Mouse (Mus musculus) gastrocnemius, adult 18-20 months (tissue): ENCODE data around the gene Rhox7a. TPM values are rescaled to one million over a fixed set of nuclear protein-coding genes. Genes with fewer than 3 reads are reported as not detected.
"Not testable (repeated sequence)": the region's sequence is repeated elsewhere in the genome, so short reads cannot be mapped to it uniquely, and the experiment has no call there.

Source experiments
- DNase-seq: peaks from one replicate; pipeline ENCODE4 v3.0.0; 2021; ENCODE audit warnings: low spot score
- long read RNA-seq, 2 experiments: library from polyadenylated mRNA; stranded (forward); transcript quantifications; one replicate each; pipeline ENCODE4 v2.0.0; 2021
- total RNA-seq, 2 experiments: library from RNA; stranded (reverse); gene quantifications; 2 replicates each; pipeline ENCODE4 v1.2.3; 2021

Gene Rhox7a
- not detected for total RNA-seq
- long read RNA-seq, experiment 1, result 0 reads
- long read RNA-seq, experiment 2, result 0 reads

DNA sequence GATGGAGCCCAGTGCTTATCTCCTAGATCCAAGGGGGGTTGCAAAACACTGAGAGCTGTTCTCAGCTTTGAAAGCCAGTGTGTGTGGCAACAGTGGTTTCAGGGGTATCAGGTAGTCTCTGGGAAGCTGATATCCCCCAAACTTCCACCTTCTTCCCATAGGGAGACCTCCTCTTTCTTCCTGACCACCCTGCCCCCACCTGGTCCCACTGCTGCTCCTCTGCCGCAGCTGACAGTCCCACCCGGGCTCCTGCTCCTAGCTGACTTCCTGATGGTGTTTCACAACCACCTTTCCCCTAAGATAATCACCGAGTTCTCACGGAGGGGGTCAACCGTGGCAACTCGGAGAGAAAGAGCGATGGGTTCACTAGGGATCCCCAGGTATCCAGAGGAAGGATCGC lies at the start of gene Rhox7a:
Gene Rhox7a (plus strand): TSS at position 301 of the 400 bp plus-strand sequence.
- DNase-seq, result not testable (repeated sequence)

- DNase-seq, result no peak
These were observed 24.0 kb upstream of the Rhox7a start for GRCm38 (mm10) chrX:37807286-37808080.

DNA sequence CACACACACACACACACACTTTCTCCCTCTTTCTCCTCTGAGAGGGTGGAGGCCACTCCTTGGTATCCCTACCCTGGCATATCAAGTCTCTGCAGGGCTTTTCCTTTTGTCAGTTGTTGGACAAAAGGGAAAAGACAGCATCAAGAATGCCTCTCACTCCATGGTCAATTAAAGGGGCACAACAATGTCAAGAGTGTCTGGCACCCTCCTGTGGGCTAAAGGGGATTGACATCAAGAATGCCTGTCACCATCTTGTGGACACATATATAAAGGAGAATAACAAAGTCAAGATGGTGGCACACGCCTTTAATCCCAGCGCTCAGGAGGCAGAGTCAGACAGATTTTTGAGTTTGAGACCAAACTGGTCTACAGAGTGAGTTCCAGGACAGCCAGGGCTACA lies 22.1 kb upstream of the Rhox7a start:
- no peak for DNase-seq

GRCm38 (mm10) chrX:37811179-37811578 lies 20.3 kb upstream of the Rhox7a start:
- peak; percentile 12 for DNase-seq

DNA sequence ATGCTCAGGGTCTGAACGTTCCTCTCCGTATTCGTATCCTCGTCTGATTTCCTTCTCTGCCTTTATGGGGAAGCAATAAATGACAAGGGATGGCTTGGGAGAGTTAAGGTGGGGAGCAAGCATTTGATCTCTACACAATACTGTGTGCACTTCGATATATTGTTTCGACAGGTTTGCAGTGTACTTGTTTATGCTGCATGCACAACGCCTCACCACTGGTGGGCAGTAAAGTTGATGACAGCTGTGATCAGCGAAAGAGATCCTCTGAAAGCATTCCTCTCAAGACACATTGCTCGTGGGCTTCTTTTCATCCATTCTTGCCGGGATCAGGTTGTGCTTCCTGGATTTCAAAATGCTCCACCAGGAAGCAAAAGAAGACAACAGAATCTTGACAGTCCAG lies 15.8 kb upstream of the Rhox7a start:
- no peak for DNase-seq

- DNase-seq, result not testable (repeated sequence)
These were observed 4.9 kb upstream of the Rhox7a start, which contains the start of gene Rhox6 for GRCm38 (mm10) chrX:37826610-37827009. TSS of gene Rhox6 (plus strand) at chrX:37826910.

DNA sequence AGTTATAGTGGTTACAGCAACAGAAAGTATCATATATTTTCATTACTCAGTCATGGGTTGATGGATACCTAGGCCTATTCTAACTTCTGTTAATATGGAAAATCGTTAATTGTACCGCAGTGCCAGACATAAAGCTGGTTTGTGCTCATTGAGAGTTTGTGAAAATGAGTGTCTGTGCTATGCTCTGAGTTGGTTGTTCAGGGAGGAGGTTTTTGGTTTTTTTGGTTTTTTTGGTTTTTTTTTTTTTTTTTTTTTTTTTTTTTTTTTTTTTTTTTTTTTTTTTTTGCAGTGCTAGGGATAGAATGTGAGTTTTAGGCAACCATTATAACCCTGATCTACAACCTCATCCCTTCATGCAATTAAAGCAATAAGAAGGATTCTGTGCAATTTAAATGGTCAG lies 40.2 kb downstream of the Rhox7a start:
- DNase-seq, result no peak

DNA sequence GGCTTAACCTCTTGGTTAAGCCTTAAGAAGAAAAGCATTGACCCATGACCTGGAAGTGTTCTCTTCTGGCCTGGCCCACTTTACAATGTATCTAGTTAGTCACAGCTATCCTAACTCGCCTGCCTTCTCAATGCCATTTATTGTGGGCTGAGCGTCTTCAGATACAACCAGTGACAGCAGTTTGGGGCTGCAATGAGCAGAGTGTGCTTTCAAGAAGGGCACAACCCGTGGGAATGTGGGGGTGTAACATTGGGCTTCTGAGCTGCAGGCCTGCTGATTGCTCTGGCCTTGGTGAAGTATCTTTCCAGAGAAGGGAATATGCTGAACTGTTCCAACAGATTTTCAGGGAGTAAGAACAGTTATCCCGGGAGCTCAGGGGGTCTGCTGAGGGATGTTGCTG lies 47.4 kb downstream of the Rhox7a start, which contains the start of gene Rhox8:
Gene Rhox8 (minus strand): TSS at position 101 of the 400 bp plus-strand sequence.
- no peak for DNase-seq

Other genes starting within 250 kb of the Rhox7a start
- gene Rhox4f, start 224.0 kb upstream of the Rhox7a start, total RNA-seq, result not detected
- gene Rhox3g, start 203.1 kb upstream of the Rhox7a start, total RNA-seq, result not detected
- not detected for gene Rhox2g, start 188.2 kb upstream of the Rhox7a start, total RNA-seq
- gene Rhox4g, start 180.4 kb upstream of the Rhox7a start, total RNA-seq, result not detected
- gene Rhox3h, start 162.9 kb upstream of the Rhox7a start, total RNA-seq, result not detected
- not detected for gene Rhox2h, start 158.4 kb upstream of the Rhox7a start, total RNA-seq
- gene Rhox5, start 26.8 kb upstream of the Rhox7a start, total RNA-seq, result not detected
- gene Rhox6, start 4.8 kb upstream of the Rhox7a start, total RNA-seq, result not detected
- gene Rhox8, start 47.3 kb downstream of the Rhox7a start, total RNA-seq, result not detected
- not detected for gene Rhox7b, start 65.5 kb downstream of the Rhox7a start, total RNA-seq
- not detected for gene Rhox9, start 70.1 kb downstream of the Rhox7a start, total RNA-seq
- not detected for gene Btg1-ps1, start 187.1 kb downstream of the Rhox7a start, total RNA-seq
- gene Btg1-ps2, start 211.4 kb downstream of the Rhox7a start, total RNA-seq, result not detected
- gene Rhox10, start 234.8 kb downstream of the Rhox7a start, total RNA-seq, result not detected